Mouse (Mus musculus) ES-Bruce4 (cell line): Measurements from ENCODE around the gene Rnf121.

ENCODE experiments used
- CTCF ChIP-seq: IDR thresholded peaks from one replicate; pipeline ENCODE4 v1.8.1; 2011; ENCODE audit warnings: low read depth, low read length
- POLR2A ChIP-seq: IDR thresholded peaks from one replicate; pipeline ENCODE4 v1.8.1; 2011; ENCODE audit warnings: low read length; ENCODE audit not compliant: insufficient read depth

- TF ChIP-seq CTCF = no peak
- TF ChIP-seq POLR2A = no peak
Measured at GRCm38 (mm10) chr7:101999461-102000151, 65.7 kb downstream of the Rnf121 start.
